Mouse (Mus musculus): ENCODE measurements around the gene Abca15.
"Not testable (repeated sequence)": the region's sequence is repeated elsewhere in the genome, so short reads cannot be mapped to it uniquely, and the experiment has no call there.

Gene Abca15

DNA sequence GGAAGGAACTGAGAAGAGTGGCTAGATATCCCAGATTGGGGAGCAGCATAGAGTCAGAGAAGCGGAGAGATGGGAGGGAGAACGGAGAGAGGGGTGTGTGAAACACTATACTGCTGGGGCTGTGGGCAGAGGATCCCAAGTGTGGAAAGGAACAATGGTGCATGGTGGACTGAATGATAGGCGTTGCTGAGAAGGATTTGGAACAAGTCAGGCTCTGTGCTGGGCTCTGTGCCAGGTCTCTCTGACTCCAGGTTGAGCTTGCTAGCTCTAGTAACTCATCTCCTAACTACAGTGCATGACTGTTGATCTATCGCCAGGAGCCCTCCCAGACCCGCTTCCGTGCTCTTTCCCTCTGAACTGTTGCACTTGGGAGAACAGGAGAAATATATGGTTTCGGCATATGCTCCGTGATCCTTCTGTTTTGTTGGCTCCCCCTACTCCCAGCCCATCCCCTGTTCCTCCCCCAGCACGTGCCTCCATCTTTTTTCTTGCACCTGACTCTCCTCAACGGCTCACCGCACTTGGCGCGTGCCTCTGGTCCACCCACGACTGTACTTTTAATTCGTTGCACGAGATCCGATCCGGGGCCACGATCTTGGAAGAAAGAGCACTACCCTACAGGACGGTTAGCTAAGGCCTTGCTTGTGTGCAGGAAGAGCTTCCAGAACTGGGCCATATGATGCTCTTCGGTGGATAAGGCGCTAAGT is at the start of gene Abca15:
Abca15 (plus strand) TSS at position 584 of the 707 bp plus-strand sequence.
- no peak for DNase-seq (ENCODE audit: extremely low read depth, low read depth, low spot score)

DNA sequence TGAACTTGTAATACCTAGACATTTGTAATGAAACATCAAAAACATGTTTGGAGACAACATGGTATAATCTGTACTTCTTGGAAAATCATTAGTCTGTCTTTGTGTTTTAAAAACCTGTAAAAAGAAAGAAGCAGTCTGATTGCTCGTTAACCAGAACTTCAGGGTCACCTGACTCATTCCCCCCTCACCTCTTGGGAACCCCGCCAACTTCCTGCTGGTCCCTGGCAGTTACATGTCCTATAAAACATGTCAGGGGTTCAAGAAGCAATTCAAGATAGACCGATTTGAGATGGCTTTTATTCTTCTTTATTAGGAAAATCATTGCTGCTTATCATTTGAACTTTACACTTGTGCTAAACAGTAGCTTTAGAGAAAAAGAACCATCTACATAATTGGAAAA is 43.2 kb upstream of the Abca15 start:
- DNase-seq (ENCODE audit: extremely low read depth, low read depth, low spot score) = no peak

DNA sequence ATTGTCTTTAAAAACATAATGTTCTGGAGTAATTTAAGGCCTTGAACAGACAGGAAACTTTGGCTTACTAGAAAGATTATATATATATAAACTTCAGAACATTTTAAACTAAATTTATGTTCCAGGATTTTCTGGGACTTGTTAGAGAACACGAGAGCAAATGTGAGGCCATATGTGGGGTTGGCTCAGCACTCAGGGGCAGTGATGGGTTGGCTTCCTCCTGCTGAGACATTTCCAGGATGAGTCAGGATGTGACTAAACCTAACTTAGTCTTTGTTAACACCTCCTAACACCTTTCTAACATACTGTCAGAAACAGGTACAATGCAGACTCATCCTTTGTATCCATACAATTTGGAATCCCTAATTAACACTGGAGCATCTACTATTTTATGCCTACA is 12.4 kb upstream of the Abca15 start:
- DNase-seq (ENCODE audit: extremely low read depth, low read depth, low spot score) = no peak

- no peak for DNase-seq (ENCODE audit: extremely low read depth, low read depth, low spot score)
These were observed 5.5 kb upstream of the Abca15 start for GRCm38 (mm10) chr7:120322963-120323362.

- not testable (repeated sequence) for DNase-seq (ENCODE audit: extremely low read depth, low read depth, low spot score)
These were observed 2.6 kb upstream of the Abca15 start for GRCm38 (mm10) chr7:120325911-120326310.

DNA sequence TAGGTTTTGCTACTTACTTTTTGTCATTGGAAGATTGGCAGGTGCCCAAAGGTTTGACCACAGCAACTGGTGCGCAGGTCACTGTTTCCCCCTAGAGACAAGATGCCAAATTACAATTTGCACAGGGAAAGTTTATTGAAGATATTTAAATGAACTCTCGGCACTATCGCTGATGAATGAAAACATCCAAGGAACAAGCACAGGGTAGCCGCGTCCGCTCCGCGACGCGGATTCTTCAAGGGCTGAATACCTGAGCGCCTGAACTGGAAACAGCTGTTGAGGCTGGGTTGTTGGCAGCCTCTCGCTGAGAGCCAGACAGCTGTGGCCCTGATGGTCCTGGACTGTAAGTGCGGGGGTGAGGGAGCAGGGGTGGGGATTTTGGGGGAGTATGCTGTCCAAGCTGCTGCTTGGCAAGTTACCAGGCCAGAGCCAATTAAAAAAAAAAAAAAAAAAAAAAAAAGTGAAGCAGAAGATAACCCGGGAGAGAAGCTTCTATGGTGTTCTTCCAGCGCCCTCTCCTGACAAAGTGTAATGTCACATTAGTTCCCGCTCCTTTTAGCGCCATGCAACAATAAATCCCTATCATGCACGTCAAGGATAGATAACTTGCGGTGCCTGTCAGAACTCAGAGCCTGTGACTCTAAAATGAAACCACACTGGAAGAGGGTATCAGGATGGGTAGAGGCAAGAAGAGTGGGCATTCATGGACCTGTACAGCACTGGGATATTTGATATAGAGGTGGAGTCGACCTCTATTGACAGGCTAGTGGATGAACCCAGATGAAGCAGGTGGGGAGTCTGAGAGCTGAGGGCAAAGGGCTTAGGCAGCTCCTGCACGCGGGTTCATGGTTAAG is 1.0 kb upstream of the Abca15 start:
- DNase-seq (ENCODE audit: extremely low read depth, low read depth, low spot score) = no peak

DNA sequence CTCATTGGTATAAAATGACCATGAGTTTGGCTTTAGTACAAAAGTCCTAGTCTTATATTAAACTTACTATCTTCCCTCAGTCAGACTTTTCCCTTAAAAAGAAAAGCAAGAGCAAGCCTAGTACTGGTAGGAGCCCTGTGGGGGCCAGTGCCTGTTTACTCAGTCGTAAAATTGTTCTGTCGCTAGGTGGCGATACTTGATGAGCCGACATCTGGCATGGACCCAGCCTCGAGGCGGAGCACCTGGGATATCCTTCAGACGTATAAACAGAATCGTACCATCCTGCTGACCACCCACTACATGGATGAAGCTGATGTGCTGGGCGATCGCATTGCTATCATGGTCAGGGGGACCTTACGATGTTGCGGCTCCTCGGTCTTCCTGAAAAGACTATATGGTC is 32.7 kb downstream of the Abca15 start:
- DNase-seq (ENCODE audit: extremely low read depth, low read depth, low spot score) = no peak

DNA sequence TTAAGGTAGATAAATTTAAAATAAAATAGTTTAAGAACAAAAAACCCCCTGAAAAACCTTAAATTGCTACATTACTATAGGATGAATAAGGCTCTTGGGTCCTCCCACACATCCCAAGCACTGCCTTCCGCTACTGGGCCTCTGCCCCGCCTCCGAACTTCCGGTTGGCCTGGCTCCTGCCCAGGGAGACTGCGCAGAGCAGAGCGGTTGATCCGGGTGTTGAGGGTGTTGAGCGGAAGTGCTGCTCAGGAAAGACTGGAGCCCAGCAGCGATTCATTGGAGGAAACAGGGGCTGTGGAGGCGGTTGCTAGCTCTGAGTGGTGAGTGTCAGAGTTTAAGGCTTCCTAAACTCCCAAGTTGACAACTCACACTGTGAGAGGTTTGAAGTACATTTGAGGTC is 81.0 kb downstream of the Abca15 start, which contains the start of gene Abca16:
Abca16 (plus strand) TSS at position 201 of the 400 bp plus-strand sequence.
- DNase-seq (ENCODE audit: extremely low read depth, low read depth, low spot score) = no peak

GRCm38 (mm10) chr7:120412391-120412790 is 83.9 kb downstream of the Abca15 start:
- no peak for DNase-seq (ENCODE audit: extremely low read depth, low read depth, low spot score)

- DNase-seq (ENCODE audit: extremely low read depth, low read depth, low spot score) = no peak
These were observed 98.2 kb downstream of the Abca15 start for GRCm38 (mm10) chr7:120426625-120427024.

GRCm38 (mm10) chr7:120431464-120431863 is 103.0 kb downstream of the Abca15 start:
- no peak for DNase-seq (ENCODE audit: extremely low read depth, low read depth, low spot score)
